Mouse (Mus musculus) retina, embryonic 14.5 days (tissue): ENCODE measurements around the gene Ceacam19.
A peak's percentile ranks its signal among the peaks of the same experiment; 100 is the strongest.

ENCODE experiments used
- DNase-seq: peaks from one replicate; pipeline ENCODE4 v3.0.0-alpha.2; 2015; ENCODE audit warnings: low spot score

Gene Ceacam19

DNA sequence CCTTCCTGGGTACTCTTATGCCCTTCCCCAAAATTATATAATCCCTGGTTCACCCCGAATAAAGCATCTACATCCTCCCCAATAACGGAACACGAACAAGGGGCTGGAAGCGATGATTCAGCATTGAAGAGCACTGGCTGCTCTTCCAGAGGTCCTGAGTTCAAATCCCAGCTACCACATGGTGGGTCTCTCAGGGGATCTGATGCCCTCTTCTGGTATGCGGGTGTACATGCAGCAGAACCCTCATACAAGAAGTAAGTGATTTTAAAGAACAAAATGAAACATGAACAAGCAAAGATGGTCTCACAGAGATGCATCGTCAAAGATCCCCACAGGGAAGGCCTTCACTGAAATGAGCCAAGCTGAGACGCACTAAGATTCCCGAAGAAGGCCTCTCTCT lies 7.0 kb downstream of the Ceacam19 start:
- no peak for DNase-seq

- no peak for DNase-seq
Observed at GRCm38 (mm10) chr7:19876781-19877425, 10.9 kb downstream of the Ceacam19 start.

DNA sequence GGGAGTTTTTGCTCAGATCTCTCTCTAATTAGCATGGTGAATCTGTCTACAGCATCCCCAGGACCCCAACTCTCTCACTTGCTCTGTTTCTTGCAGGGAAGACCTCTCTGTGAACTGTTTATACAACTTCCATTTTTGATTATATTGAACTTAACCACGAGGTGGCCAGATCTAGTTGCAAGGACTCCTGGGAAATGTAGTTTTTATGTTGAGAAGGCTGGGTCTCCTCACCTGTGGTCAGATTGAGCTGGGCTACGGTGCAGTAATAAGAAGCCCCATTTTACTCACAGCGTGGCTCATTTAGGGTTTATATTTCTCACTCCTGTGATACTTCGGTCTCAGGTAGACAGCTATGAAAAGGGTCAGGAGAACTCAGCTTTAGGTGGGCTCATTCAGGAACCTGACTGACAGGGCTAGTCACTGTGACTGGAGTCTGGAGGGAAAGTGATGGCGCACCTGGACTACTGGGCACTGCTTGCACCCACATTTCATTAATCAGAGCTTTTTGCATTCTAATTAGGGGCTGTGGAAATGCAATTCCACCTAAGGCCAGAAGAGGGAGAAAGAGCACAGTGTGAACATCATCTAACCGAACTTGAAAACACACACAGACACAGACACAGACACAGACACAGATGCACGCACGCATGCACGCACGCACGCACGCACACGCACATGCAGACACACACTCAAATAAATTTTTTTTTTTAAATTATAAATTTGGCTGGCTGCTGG lies 11.7 kb downstream of the Ceacam19 start:
- peak; percentile 71 for DNase-seq

- DNase-seq: peak; percentile 39
Observed at GRCm38 (mm10) chr7:19871943-19872601, 15.7 kb downstream of the Ceacam19 start.

DNA sequence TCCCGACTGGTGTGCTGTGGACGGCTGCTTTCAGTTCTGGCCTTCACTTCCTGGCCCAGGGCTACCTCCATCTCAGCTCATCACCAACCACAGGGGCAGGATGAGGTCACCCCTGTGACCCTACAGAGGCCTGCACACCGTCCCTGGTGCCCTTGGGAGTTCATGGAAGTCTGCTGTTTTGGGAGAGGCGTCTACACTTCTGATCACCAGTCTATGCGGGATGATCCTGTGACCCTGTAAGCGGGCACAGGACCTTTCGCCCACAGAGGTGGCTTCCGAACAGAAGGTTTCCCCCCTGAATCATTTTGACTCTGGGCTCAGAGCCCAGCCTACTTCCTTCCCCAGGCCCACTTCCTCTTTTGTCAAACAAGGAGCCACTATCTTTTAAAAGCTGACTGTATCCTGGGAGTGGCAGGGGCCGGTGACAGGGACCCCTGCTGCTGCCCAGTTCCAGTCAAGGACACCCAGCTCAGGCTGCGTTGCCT lies 16.6 kb downstream of the Ceacam19 start:
- no peak for DNase-seq

DNA sequence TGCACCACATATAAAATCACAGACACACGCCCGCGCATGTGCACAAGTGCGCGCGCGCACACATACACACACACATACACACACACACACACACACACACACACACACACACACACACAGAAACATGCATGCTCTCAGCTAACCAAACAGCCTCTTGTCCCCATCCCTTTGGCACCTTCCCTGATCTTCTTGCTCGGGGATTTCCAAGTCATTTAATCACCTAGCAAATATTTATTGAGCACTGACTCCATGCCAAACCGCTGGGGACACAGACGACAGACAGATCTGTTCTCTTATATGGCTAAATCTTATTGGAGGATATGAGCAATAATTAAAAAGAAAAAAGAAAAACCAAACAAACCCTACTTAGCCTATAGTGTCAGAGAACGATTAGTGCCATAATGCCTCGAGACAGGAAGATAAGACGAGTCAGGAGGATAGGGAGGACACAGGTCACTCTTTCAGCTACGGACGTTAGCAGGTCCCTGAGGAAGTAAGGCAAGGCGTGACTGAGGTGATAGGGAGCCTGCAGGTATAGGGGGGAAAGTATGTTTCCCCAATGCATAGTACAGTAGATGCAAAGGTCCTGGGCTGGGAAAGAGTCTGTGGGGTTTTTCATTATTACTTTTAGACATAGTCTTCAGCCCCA lies 19.9 kb downstream of the Ceacam19 start:
- no peak for DNase-seq

- no peak for DNase-seq
Observed at GRCm38 (mm10) chr7:19866490-19866889, 21.3 kb downstream of the Ceacam19 start.

- no peak for DNase-seq
Observed at GRCm38 (mm10) chr7:19865246-19866036, 22.3 kb downstream of the Ceacam19 start.

GRCm38 (mm10) chr7:19864241-19864640 lies 23.5 kb downstream of the Ceacam19 start:
- no peak for DNase-seq

- no peak for DNase-seq
Observed at GRCm38 (mm10) chr7:19861199-19861598, 26.6 kb downstream of the Ceacam19 start, which contains the start of gene Ceacam16. Gene Ceacam16, minus strand, starts transcription at chr7:19861299.

DNA sequence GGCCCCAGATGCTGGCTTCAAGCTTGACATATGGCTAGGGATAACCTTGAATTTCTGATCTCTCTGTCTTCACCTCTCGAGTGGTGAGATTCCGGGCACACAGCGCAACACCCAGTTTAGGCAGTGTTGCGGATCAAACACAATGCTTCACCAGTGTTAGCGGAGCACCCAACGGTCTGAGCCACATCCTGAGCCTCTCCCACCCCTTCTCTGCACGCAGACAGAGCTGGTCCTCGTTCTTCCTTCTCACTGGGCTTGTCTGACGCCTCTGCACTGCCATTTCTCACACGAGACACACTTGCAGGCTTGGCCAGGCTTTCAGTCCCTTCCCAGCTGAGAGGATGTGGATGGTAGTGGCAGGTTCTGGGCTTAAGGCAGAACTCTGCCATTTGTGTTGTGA lies 28.0 kb downstream of the Ceacam19 start:
- DNase-seq: no peak

DNA sequence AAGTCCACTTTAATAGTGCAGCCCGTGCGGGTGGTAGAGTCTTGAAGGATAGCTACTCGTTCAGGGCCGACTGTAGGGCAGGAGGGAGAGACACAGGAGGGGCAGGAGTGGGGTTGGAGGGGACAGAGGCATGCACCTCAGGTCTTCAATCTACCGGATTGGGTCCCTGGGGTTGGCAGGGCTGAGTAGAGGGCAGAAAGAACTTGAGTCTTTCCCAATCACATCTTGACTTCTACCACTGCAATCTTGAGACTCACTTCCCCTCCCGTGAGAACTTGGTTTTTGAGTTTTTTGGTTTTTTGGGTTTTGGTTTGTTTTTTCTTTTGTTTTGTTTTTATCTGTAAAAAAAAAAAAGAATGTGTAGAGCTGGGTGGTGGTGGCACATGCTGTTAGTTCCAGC lies 31.5 kb downstream of the Ceacam19 start:
- DNase-seq: no peak

GRCm38 (mm10) chr7:19855663-19856062 lies 32.1 kb downstream of the Ceacam19 start:
- DNase-seq: no peak

DNA sequence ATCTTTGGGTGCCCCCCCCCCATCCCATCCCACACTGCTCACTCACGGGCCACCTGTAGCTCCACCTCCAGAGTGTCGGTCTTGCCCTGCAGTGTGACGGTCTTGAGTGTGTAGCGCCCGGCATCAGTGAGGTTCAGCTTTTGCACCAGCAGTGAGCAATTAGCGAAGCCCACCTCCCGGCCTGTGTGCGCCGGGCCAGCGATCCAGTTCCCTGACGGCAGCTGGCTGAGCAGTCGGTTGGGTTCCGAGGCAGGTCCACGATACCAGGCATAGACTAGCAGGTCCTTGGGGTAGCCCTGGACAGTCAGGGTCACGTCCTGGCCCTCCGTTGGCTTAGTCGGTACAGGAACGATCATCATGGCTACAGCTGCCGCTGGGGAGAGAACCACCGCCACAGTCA lies 34.2 kb downstream of the Ceacam19 start:
- DNase-seq: no peak

- peak; percentile 57 for DNase-seq
Observed at GRCm38 (mm10) chr7:19851858-19852570, 35.8 kb downstream of the Ceacam19 start, which contains the start of gene Gm19345. Gene Gm19345, plus strand, starts transcription at chr7:19852003.

- DNase-seq: no peak
Observed at GRCm38 (mm10) chr7:19844521-19845171, 43.1 kb downstream of the Ceacam19 start.

DNA sequence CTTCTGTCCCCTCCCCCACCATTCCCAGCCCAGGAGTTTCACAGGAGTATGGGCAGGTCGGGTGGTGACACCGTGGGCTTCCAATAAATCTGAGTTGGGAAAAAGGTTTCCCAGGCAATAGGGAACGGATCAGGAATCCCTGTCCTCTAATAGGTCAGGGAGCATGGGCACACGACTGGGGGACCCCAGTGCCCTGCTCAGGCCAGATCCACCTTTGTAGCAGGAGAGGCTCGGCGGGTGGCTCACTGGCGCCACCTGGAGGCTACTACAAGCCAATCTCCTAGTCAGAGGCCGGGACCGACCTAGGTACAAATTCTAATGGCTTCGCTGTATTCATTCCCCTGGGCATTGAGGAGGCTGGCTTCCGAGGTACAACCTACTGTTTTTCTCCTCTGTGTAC lies 44.2 kb downstream of the Ceacam19 start:
- DNase-seq: peak; percentile 88

DNA sequence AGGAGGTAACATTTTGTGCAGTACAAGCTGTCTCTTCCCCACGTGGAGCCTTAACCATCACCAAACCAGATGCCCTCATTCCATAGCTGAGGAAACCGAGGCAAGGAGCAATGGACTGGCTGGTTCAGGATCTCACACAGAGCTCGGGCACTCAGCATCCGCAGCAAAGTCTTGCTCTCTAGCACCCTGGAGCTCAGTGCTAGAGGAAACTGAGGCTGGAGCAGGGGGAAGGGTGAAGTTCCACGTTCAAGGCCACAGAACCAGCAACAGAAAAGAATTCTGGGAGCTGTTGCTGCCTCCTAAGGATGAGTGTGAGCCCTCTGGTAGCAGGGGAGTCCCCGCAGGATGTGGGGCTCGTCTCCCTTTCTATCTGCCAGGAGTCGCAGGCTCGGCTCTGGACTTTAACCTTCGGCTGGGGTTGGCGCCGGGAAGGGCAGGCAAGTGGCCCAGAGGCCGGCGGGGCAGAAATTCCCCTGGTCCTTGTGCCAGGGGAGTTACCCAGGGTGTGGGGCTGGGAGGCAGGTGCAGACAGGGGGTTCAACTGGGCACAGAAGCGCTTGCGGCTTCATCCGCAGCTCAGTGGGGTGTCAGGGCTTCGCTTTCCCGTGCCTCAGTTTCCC lies 44.8 kb downstream of the Ceacam19 start:
- no peak for DNase-seq

- no peak for DNase-seq
Observed at GRCm38 (mm10) chr7:19841686-19842413, 45.9 kb downstream of the Ceacam19 start.
